Mouse (Mus musculus) limb, embryonic 11.5 days (tissue): ENCODE results near the gene Clcn7. TPM values are rescaled to one million over a fixed set of nuclear protein-coding genes. Genes with fewer than 3 reads are reported as not detected.
A peak's percentile ranks its signal among the peaks of the same experiment; 100 is the strongest.

Experiments used
- ATAC-seq: fragments of 200-750 bp; cut with Nextera tagmentation; 2 replicates; pipeline ENCODE4 v1.8.0; 2017; ENCODE audit warnings: low read depth; ENCODE audit not compliant: insufficient number of reproducible peaks, low FRiP score, low TSS enrichment
- DNase-seq: peaks from one replicate; pipeline ENCODE4 v3.0.0-alpha.2; 2015; ENCODE audit warnings: low spot score
- H3K27ac ChIP-seq: fragments of 300-500 bp; sonication (generic); replicated peaks from 2 replicates; pipeline ENCODE4 v1.5.1; 2014; ENCODE audit warnings: low read depth, mild to moderate bottlenecking, low read length
- H3K27me3 ChIP-seq: fragments of 300-500 bp; sonication (generic); 2 replicates; pipeline ENCODE4 v1.6.1; 2014; ENCODE audit warnings: mild to moderate bottlenecking, low read length, mixed read lengths; ENCODE audit not compliant: control insufficient read depth, insufficient read depth
- H3K36me3 ChIP-seq: fragments of 300-500 bp; sonication (generic); 2 replicates; pipeline ENCODE4 v1.6.1; 2014; ENCODE audit warnings: mild to moderate bottlenecking, low read length, moderate library complexity, mixed read lengths; ENCODE audit not compliant: control insufficient read depth, insufficient read depth
- H3K4me1 ChIP-seq: fragments of 300-500 bp; sonication (generic); 2 replicates; pipeline ENCODE4 v1.6.1; 2014; ENCODE audit warnings: low read length, mixed read lengths; ENCODE audit not compliant: control insufficient read depth, insufficient read depth
- H3K4me2 ChIP-seq: fragments of 300-500 bp; sonication (generic); 2 replicates; pipeline ENCODE4 v1.6.1; 2014; ENCODE audit warnings: low read depth, mild to moderate bottlenecking, moderate library complexity; ENCODE audit not compliant: severe bottlenecking
- H3K4me3 ChIP-seq: fragments of 300-500 bp; sonication (generic); 2 replicates; pipeline ENCODE4 v1.5.1; 2014; ENCODE audit warnings: low read depth, low read length
- H3K9ac ChIP-seq: fragments of 300-500 bp; sonication (generic); 2 replicates; pipeline ENCODE4 v1.6.1; 2014; ENCODE audit warnings: mild to moderate bottlenecking, low read length
- H3K9me3 ChIP-seq: fragments of 300-500 bp; sonication (generic); 2 replicates; pipeline ENCODE4 v1.6.1; 2016; ENCODE audit warnings: low read length; ENCODE audit not compliant: control insufficient read depth
- WGBS: fragments of 180-500 bp; shearing (Covaris S2); extraction: QIAGEN DNeasy Blood & Tissue Kit; methylation state at CpG from one replicate; pipeline ENCODE4 v1.1.7; 2014; 5-methylcytosine and 5-hydroxymethylcytosine counted together
- polyA plus RNA-seq: library from polyadenylated mRNA; unstranded; fragments of >200 nt; fragmentation: Nextera tagmentation; extraction: Ambion mirVana; gene quantifications from 2 replicates; pipeline ENCODE4 v1.2.1, GENCODE M21; 2014

Gene Clcn7
- polyA plus RNA-seq, 1 experiment from 2014 or later: 21.0 TPM

GRCm38 (mm10) chr17:25101338-25101737 lies 31.9 kb upstream of the Clcn7 start:
- Histone ChIP-seq H3K36me3 (peaks cover 29% of the 10 kb centered on the region; the same call in 1 of the 2 replicates), H3K9me3 (no peaks in the 10 kb centered on the region), H3K9ac (no peak overlapping the region), H3K27me3 (no peaks in the 10 kb centered on the region), H3K4me3 (no peak overlapping the region), H3K4me1 (no peaks in the 10 kb centered on the region), H3K4me2 (no peak overlapping the region), H3K27ac (no peak overlapping the region)
- 92% methylated on average over 11 of the region's 11 CpGs for WGBS
- DNase-seq (no peak), ATAC-seq (no peak)

- no peaks in the 10 kb centered on the region for H3K27me3 ChIP-seq
- ATAC-seq (no peak), DNase-seq (no peak)
- 83% methylated on average over 16 of the region's 16 CpGs for WGBS
- no peak overlapping the region for H3K27ac ChIP-seq
- H3K4me3 ChIP-seq: no peak overlapping the region
- H3K9ac ChIP-seq: no peak overlapping the region
- H3K36me3 ChIP-seq: peaks cover 23% of the 10 kb centered on the region
- no peaks in the 10 kb centered on the region for H3K4me1 ChIP-seq
- no peak overlapping the region for H3K4me2 ChIP-seq
- no peaks in the 10 kb centered on the region for H3K9me3 ChIP-seq
Measured at GRCm38 (mm10) chr17:25107786-25108185, 25.4 kb upstream of the Clcn7 start.

- peaks cover 23% of the 10 kb centered on the region for H3K36me3 ChIP-seq
- no peaks in the 10 kb centered on the region for H3K4me1 ChIP-seq
- no peaks in the 10 kb centered on the region for H3K9me3 ChIP-seq
- peak; percentile 55 for DNase-seq
- no peaks in the 10 kb centered on the region for H3K27me3 ChIP-seq
- no peak for ATAC-seq
- no peak overlapping the region for H3K27ac ChIP-seq
- H3K9ac ChIP-seq: no peak overlapping the region
- no peak overlapping the region for H3K4me3 ChIP-seq
- 81% methylated on average over 2 of the region's 2 CpGs for WGBS
- no peak overlapping the region for H3K4me2 ChIP-seq
Measured at GRCm38 (mm10) chr17:25109578-25109977, 23.6 kb upstream of the Clcn7 start.

DNA sequence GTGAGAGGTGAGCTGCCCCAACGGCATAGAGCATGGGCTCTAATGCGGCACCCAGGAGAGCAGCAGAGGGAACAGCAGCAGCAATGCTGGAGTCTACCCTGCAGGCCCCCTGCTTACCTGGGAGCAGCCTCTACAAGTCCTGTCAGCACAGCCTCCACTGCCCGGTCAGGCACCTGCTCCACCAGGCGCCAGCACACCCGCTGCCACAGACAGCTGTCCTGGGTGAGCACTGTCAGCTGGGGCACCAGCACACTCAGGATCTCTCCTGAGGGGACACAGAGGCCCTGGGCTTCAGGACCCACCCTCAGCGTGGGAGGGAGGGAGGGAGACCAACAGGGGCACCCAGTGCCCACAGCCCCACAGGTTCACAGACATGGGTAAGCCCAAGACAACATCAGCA lies 22.6 kb upstream of the Clcn7 start:
- DNase-seq (no peak), ATAC-seq (no peak)
- no peak overlapping the region for H3K9ac ChIP-seq
- no peak overlapping the region for H3K27ac ChIP-seq
- no peaks in the 10 kb centered on the region for H3K27me3 ChIP-seq
- peaks cover 18% of the 10 kb centered on the region for H3K36me3 ChIP-seq
- H3K4me1 ChIP-seq: peaks cover 5% of the 10 kb centered on the region; the same call in 1 of the 2 replicates
- no peak overlapping the region for H3K4me2 ChIP-seq
- WGBS: 89% methylated on average over 6 of the region's 6 CpGs
- no peaks in the 10 kb centered on the region for H3K9me3 ChIP-seq
- H3K4me3 ChIP-seq: no peak overlapping the region

DNA sequence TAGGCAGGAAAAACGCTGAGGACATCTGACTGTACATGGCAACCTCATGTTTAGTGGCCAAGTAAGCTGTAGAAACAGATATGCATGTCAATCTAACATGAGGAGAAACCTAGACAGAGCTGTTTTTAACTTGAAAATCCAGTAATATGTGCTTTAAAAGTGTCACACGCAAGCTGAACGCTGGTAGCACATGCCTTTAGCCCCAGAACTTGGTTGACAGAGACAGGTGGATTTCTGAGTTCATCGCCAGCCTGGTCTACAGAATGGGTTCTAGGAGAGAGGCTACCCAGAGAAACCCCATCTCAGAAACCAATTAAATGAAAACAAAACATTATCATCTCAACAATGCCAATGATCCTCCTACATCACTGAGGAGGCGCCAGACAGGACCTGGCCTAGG lies 22.0 kb upstream of the Clcn7 start:
- Histone ChIP-seq H3K4me1 (peaks cover 8% of the 10 kb centered on the region; the same call in 1 of the 2 replicates), H3K27ac (no peak overlapping the region), H3K9ac (no peak overlapping the region), H3K36me3 (peaks cover 14% of the 10 kb centered on the region), H3K4me3 (no peak overlapping the region), H3K4me2 (no peak overlapping the region), H3K9me3 (no peaks in the 10 kb centered on the region), H3K27me3 (no peaks in the 10 kb centered on the region)
- ATAC-seq: no peak
- no peak for DNase-seq
- 91% methylated on average over 5 of the region's 5 CpGs for WGBS

- Histone ChIP-seq H3K9ac (no peak overlapping the region), H3K4me1 (peaks cover 8% of the 10 kb centered on the region; the same call in 1 of the 2 replicates)
- WGBS: 90% methylated on average over 8 of the region's 8 CpGs
Measured at GRCm38 (mm10) chr17:25111739-25112422, 21.3 kb upstream of the Clcn7 start.

GRCm38 (mm10) chr17:25112423-25112810 lies 20.8 kb upstream of the Clcn7 start:
- Histone ChIP-seq H3K27ac (no peak overlapping the region), H3K4me1 (peaks cover 8% of the 10 kb centered on the region; the same call in 1 of the 2 replicates), H3K27me3 (no peaks in the 10 kb centered on the region), H3K4me3 (no peak overlapping the region), H3K4me2 (no peak overlapping the region), H3K9ac (no peak overlapping the region), H3K9me3 (no peaks in the 10 kb centered on the region), H3K36me3 (peaks cover 9% of the 10 kb centered on the region)
- no peak for ATAC-seq
- no peak for DNase-seq
- 83% methylated on average over 3 of the region's 3 CpGs for WGBS

More at GRCm38 (mm10) chr17:25111739-25112422, 21.3 kb upstream of the Clcn7 start:
- DNase-seq (no peak), ATAC-seq (no peak)
- no peak overlapping the region for H3K27ac ChIP-seq
- H3K36me3 ChIP-seq: peaks cover 12% of the 10 kb centered on the region
- H3K4me3 ChIP-seq: no peak overlapping the region
- H3K27me3 ChIP-seq: no peaks in the 10 kb centered on the region
- no peak overlapping the region for H3K4me2 ChIP-seq
- H3K9me3 ChIP-seq: no peaks in the 10 kb centered on the region

GRCm38 (mm10) chr17:25114908-25115645 lies 18.1 kb upstream of the Clcn7 start:
- H3K4me1 ChIP-seq: peaks cover 8% of the 10 kb centered on the region; the same call in 1 of the 2 replicates
- WGBS: 9% methylated on average over 23 of the region's 23 CpGs
- peak overlapping the region; percentile 93 for H3K27ac ChIP-seq
- peak overlapping the region; percentile 98 for H3K4me2 ChIP-seq
- H3K9me3 ChIP-seq: no peaks in the 10 kb centered on the region
- ATAC-seq (no peak), DNase-seq (peak; percentile 30)
- peak overlapping the region; percentile 60 for H3K4me3 ChIP-seq
- H3K27me3 ChIP-seq: no peaks in the 10 kb centered on the region
- peaks cover 8% of the 10 kb centered on the region for H3K36me3 ChIP-seq
- peak overlapping the region; percentile 77 for H3K9ac ChIP-seq
